Mouse (Mus musculus): ENCODE results near the gene Ptpa. TPM values are rescaled to one million over a fixed set of nuclear protein-coding genes. Genes with fewer than 3 reads are reported as not detected.

The Ptpa gene
- total RNA-seq, 1 experiment from 2014 or later, result 66.6 TPM

Other genes with a start within 250 kb of the Ptpa start
- 3.2 and 8.1 TPM in 2 replicates for gene Endog, start 244.5 kb upstream of the Ptpa start, total RNA-seq (2017)
- gene Spout1, start 237.6 kb upstream of the Ptpa start, total RNA-seq (2017), result 24.7 and 42.1 TPM in 2 replicates
- 9.3 and 10.3 TPM in 2 replicates for gene Kyat1, start 210.2 kb upstream of the Ptpa start, total RNA-seq (2017)
- gene Lrrc8a, start 178.3 kb upstream of the Ptpa start, total RNA-seq (2017), result 11.3 and 15.3 TPM in 2 replicates
- gene Gm28035, start 175.5 kb upstream of the Ptpa start, total RNA-seq (2017), result 1.4 TPM in 1 of 2 replicates, not detected in the other
- gene Phyhd1, start 149.8 kb upstream of the Ptpa start, total RNA-seq (2017), result 1.2 and 2.1 TPM in 2 replicates
- not detected in 2 replicates for gene Gm28038, start 135.0 kb upstream of the Ptpa start, total RNA-seq (2017)
- gene Dolk, start 129.7 kb upstream of the Ptpa start, total RNA-seq (2017), result 8.8 and 9.9 TPM in 2 replicates
- gene Nup188, start 129.6 kb upstream of the Ptpa start, total RNA-seq (2017), result 18.9 and 25.4 TPM in 2 replicates
- gene Sh3glb2, start 56.7 kb upstream of the Ptpa start, total RNA-seq (2017), result 30.4 and 41.2 TPM in 2 replicates
- gene Miga2, start 51.8 kb upstream of the Ptpa start, total RNA-seq (2017), result 7.4 and 14.8 TPM in 2 replicates
- 7.4 and 24.5 TPM in 2 replicates for gene Dolpp1, start 23.8 kb upstream of the Ptpa start, total RNA-seq (2017)
- gene Crat, start 226 bp upstream of the Ptpa start, total RNA-seq (2017), result 7.1 and 8.9 TPM in 2 replicates
- gene Ier5l, start 58.2 kb downstream of the Ptpa start, total RNA-seq (2017), result 0.19 and 2.4 TPM in 2 replicates
- gene Cstad, start 179.0 kb downstream of the Ptpa start, total RNA-seq (2017), result 1.3 and 1.9 TPM in 2 replicates

Measured in hematopoietic stem cell, adult 5-6 weeks (primary cell).